Mouse (Mus musculus): Measurements from ENCODE around the gene Map1lc3b. TPM values are rescaled to one million over a fixed set of nuclear protein-coding genes. Genes with fewer than 3 reads are reported as not detected.

The Map1lc3b gene
- polyA plus RNA-seq, 1 experiment: 52.4 TPM

GRCm38 (mm10) chr8:121559801-121560200 lies 30.4 kb upstream of the Map1lc3b start:
- no peak overlapping the region for H3K27ac ChIP-seq (ENCODE audit: insufficient read depth, low read length)
- H3K27me3 ChIP-seq (ENCODE audit: control insufficient read depth, insufficient read depth, low read length): no peaks in the 10 kb centered on the region
- no peaks in the 10 kb centered on the region for H3K4me1 ChIP-seq (ENCODE audit: control insufficient read depth, insufficient read depth, insufficient read length)
- 90% methylated on average over 12 of the region's 12 CpGs for WGBS
- TF ChIP-seq POLR2A (IDR thresholded peaks at IDR 0.05; ENCODE audit: low read depth, low read length): no peak
- no peak for TF ChIP-seq CTCF (IDR thresholded peaks at IDR 0.05; ENCODE audit: extremely low read depth, insufficient read depth, insufficient read length, insufficient replicate concordance)
- no peak for DNase-seq (ENCODE audit: low read depth in 1 of 2, low spot score in 2 of 2)
- peaks cover 16% of the 10 kb centered on the region for H3K36me3 ChIP-seq (ENCODE audit: control insufficient read depth, insufficient read depth, low read length)
- no peak overlapping the region for H3K4me3 ChIP-seq (ENCODE audit: extremely low read depth, insufficient read depth, insufficient read length)

DNA sequence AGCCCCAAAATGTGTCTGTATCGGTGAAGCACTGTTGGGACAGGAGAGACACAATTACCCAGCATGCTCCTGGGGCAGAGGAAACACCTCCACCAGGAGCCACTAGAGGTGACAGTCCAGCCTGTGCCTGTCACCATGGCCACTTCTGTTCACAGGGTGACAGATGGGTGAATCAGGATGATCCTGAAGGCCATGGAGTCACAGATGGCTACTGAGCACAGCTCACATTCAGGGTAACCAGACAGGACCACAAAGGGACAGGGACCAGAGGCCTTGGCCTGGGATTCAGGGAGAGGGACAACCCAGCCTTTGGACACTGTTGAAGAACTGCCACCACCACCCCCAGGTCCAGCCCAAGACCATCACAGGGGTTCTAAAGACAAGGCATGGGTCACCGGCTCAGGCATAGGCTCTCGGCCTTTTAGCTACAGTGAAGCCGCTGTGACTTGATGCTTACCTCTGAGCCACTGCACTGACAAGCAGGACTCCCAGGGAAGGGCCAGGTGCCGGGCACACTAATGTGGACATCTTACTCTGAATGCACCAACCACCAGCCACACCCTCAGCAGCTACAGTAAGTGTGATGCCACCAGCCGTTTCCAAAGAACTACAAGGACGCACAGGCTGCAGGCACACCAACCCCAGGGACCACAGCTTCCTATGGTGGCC lies 29.6 kb upstream of the Map1lc3b start:
- WGBS: 84% methylated on average over 7 of the region's 7 CpGs

GRCm38 (mm10) chr8:121561636-121562345 lies 28.4 kb upstream of the Map1lc3b start:
- Histone ChIP-seq H3K36me3 (ENCODE audit: control insufficient read depth, insufficient read depth, low read length) (peaks cover 9% of the 10 kb centered on the region), H3K4me1 (ENCODE audit: control insufficient read depth, insufficient read depth, insufficient read length) (no peaks in the 10 kb centered on the region), H3K27me3 (ENCODE audit: control insufficient read depth, insufficient read depth, low read length) (no peaks in the 10 kb centered on the region), H3K27ac (ENCODE audit: insufficient read depth, low read length) (no peak overlapping the region), H3K4me3 (ENCODE audit: extremely low read depth, insufficient read depth, insufficient read length) (no peak overlapping the region)
- TF ChIP-seq POLR2A (IDR thresholded peaks at IDR 0.05; ENCODE audit: low read depth, low read length) (no peak), CTCF (IDR thresholded peaks at IDR 0.05; ENCODE audit: extremely low read depth, insufficient read depth, insufficient read length, insufficient replicate concordance) (no peak)
- no peak for DNase-seq (ENCODE audit: low read depth in 1 of 2, low spot score in 2 of 2)
- WGBS: 91% methylated on average over 16 of the region's 16 CpGs

More for the DNA sequence above, 29.6 kb upstream of the Map1lc3b start:
- Histone ChIP-seq H3K27me3 (ENCODE audit: control insufficient read depth, insufficient read depth, low read length) (no peaks in the 10 kb centered on the region), H3K4me3 (ENCODE audit: extremely low read depth, insufficient read depth, insufficient read length) (no peak overlapping the region), H3K27ac (ENCODE audit: insufficient read depth, low read length) (no peak overlapping the region), H3K4me1 (ENCODE audit: control insufficient read depth, insufficient read depth, insufficient read length) (no peaks in the 10 kb centered on the region), H3K36me3 (ENCODE audit: control insufficient read depth, insufficient read depth, low read length) (peaks cover 11% of the 10 kb centered on the region)
- TF ChIP-seq CTCF (IDR thresholded peaks at IDR 0.05; ENCODE audit: extremely low read depth, insufficient read depth, insufficient read length, insufficient replicate concordance) (no peak), POLR2A (IDR thresholded peaks at IDR 0.05; ENCODE audit: low read depth, low read length) (no peak)
- DNase-seq (ENCODE audit: low read depth in 1 of 2, low spot score in 2 of 2): no peak

DNA sequence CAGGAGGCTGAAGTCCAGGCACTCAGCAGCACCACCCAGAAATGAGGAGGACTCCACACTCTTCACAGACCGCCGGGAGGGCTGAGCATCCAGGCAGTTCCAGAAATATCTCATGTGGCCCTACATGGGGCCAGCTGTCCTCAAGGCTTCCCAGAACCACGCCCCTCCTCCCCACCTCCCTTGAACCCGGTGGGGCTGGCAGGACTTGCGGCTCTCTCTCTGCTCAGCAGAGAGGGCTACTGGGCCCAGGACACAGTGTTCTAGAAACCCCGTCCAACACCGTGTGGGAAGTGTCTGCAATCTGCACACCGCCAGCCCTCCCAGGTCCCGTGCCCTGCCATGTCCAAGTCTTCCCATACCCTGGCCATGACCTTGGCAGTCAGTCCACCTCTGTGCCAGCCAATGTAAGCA lies 27.2 kb upstream of the Map1lc3b start:
- H3K27me3 ChIP-seq (ENCODE audit: control insufficient read depth, insufficient read depth, low read length): no peaks in the 10 kb centered on the region
- 85% methylated on average over 9 of the region's 9 CpGs for WGBS
- TF ChIP-seq POLR2A (IDR thresholded peaks at IDR 0.05; ENCODE audit: low read depth, low read length) (no peak), CTCF (IDR thresholded peaks at IDR 0.05; ENCODE audit: extremely low read depth, insufficient read depth, insufficient read length, insufficient replicate concordance) (no peak)
- no peaks in the 10 kb centered on the region for H3K4me1 ChIP-seq (ENCODE audit: control insufficient read depth, insufficient read depth, insufficient read length)
- H3K27ac ChIP-seq (ENCODE audit: insufficient read depth, low read length): no peak overlapping the region
- no peak for DNase-seq (ENCODE audit: low read depth in 1 of 2, low spot score in 2 of 2)
- H3K36me3 ChIP-seq (ENCODE audit: control insufficient read depth, insufficient read depth, low read length): peaks cover 9% of the 10 kb centered on the region
- H3K4me3 ChIP-seq (ENCODE audit: extremely low read depth, insufficient read depth, insufficient read length): no peak overlapping the region

DNA sequence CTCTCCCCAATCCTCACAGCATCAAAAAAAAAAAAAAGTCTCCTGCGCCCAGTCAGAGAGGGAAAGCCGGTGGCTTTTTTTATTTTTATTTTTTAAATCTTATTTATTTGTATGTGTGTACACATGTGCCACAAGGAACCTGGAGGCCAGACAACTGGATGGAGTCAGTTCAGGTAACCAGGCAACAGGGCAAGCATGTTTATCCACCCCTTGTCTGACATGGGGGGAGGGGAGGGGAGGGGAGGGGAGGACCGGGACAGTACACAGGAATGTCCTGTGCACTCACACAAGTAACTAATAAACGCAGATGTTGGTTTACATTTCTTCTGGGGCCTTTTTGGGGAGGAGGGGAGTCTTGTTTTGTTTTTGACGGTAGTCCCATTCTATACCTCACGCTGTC lies 26.5 kb upstream of the Map1lc3b start:
- H3K4me1 ChIP-seq (ENCODE audit: control insufficient read depth, insufficient read depth, insufficient read length): no peaks in the 10 kb centered on the region
- peaks cover 7% of the 10 kb centered on the region for H3K36me3 ChIP-seq (ENCODE audit: control insufficient read depth, insufficient read depth, low read length)
- TF ChIP-seq POLR2A (IDR thresholded peaks at IDR 0.05; ENCODE audit: low read depth, low read length) (no peak), CTCF (IDR thresholded peaks at IDR 0.05; ENCODE audit: extremely low read depth, insufficient read depth, insufficient read length, insufficient replicate concordance) (no peak)
- H3K27ac ChIP-seq (ENCODE audit: insufficient read depth, low read length): no peak overlapping the region
- H3K27me3 ChIP-seq (ENCODE audit: control insufficient read depth, insufficient read depth, low read length): no peaks in the 10 kb centered on the region
- no peak overlapping the region for H3K4me3 ChIP-seq (ENCODE audit: extremely low read depth, insufficient read depth, insufficient read length)
- DNase-seq (ENCODE audit: low read depth in 1 of 2, low spot score in 2 of 2): no peak
- WGBS: 90% methylated on average over 6 of the region's 6 CpGs

GRCm38 (mm10) chr8:121568321-121568720 lies 21.8 kb upstream of the Map1lc3b start:
- no peak for DNase-seq (ENCODE audit: low read depth in 1 of 2, low spot score in 2 of 2)
- TF ChIP-seq CTCF (IDR thresholded peaks at IDR 0.05; ENCODE audit: extremely low read depth, insufficient read depth, insufficient read length, insufficient replicate concordance) (no peak), POLR2A (IDR thresholded peaks at IDR 0.05; ENCODE audit: low read depth, low read length) (no peak)
- H3K4me1 ChIP-seq (ENCODE audit: control insufficient read depth, insufficient read depth, insufficient read length): no peaks in the 10 kb centered on the region
- 74% methylated on average over 6 of the region's 6 CpGs for WGBS
- H3K36me3 ChIP-seq (ENCODE audit: control insufficient read depth, insufficient read depth, low read length): peaks cover 2% of the 10 kb centered on the region; the same call in 1 of the 2 replicates
- no peak overlapping the region for H3K27ac ChIP-seq (ENCODE audit: insufficient read depth, low read length)
- H3K4me3 ChIP-seq (ENCODE audit: extremely low read depth, insufficient read depth, insufficient read length): no peak overlapping the region
- H3K27me3 ChIP-seq (ENCODE audit: control insufficient read depth, insufficient read depth, low read length): no peaks in the 10 kb centered on the region

- TF ChIP-seq CTCF (IDR thresholded peaks at IDR 0.05; ENCODE audit: extremely low read depth, insufficient read depth, insufficient read length, insufficient replicate concordance) (no peak), POLR2A (IDR thresholded peaks at IDR 0.05; ENCODE audit: low read depth, low read length) (no peak)
- H3K27ac ChIP-seq (ENCODE audit: insufficient read depth, low read length): no peak overlapping the region
These were observed 19.8 kb upstream of the Map1lc3b start for GRCm38 (mm10) chr8:121570335-121570734.

More at GRCm38 (mm10) chr8:121570335-121570734, 19.8 kb upstream of the Map1lc3b start:
- no peaks in the 10 kb centered on the region for H3K27me3 ChIP-seq (ENCODE audit: control insufficient read depth, insufficient read depth, low read length)
- no peak for DNase-seq (ENCODE audit: low read depth in 1 of 2, low spot score in 2 of 2)
- no peaks in the 10 kb centered on the region for H3K36me3 ChIP-seq (ENCODE audit: control insufficient read depth, insufficient read depth, low read length)
- 65% methylated on average over 21 of the region's 21 CpGs for WGBS
- no peaks in the 10 kb centered on the region for H3K4me1 ChIP-seq (ENCODE audit: control insufficient read depth, insufficient read depth, insufficient read length)
- no peak overlapping the region for H3K4me3 ChIP-seq (ENCODE audit: extremely low read depth, insufficient read depth, insufficient read length)
